Mouse (Mus musculus) lung, adult 2 months (tissue): Measurements from ENCODE around the gene Asah2. TPM values are rescaled to one million over a fixed set of nuclear protein-coding genes. Genes with fewer than 3 reads are reported as not detected.
"Not testable (repeated sequence)": the region's sequence is repeated elsewhere in the genome, so short reads cannot be mapped to it uniquely, and the experiment has no call there.

Source experiments
- DNase-seq: peaks from one replicate; pipeline ENCODE4 v3.0.0; 2022
- H3K4me1 ChIP-seq: fragments of 200-500 bp; 2 replicates; pipeline ENCODE4 v1.6.1; 2011; ENCODE audit warnings: low read length; ENCODE audit not compliant: control insufficient read depth, insufficient read depth
- H3K4me3 ChIP-seq: fragments of 200-500 bp; replicated peaks from 2 replicates; pipeline ENCODE3; 2011; ENCODE audit warnings: low read depth, mild to moderate bottlenecking, control low read depth, low read length; ENCODE audit errors: extremely low read depth
- CTCF ChIP-seq: fragments of 200-500 bp; IDR thresholded peaks from 2 replicates; pipeline ENCODE4 v1.5.1; 2011; ENCODE audit warnings: mild to moderate bottlenecking, low read length, control low read depth; ENCODE audit not compliant: insufficient read depth
- POLR2A ChIP-seq: fragments of 200-500 bp; IDR thresholded peaks from 2 replicates; pipeline ENCODE4 v1.6.1; 2011; ENCODE audit warnings: low read depth, mild to moderate bottlenecking, control low read depth, low read length, borderline replicate concordance; ENCODE audit errors: extremely low read depth
- WGBS: fragments of 180-500 bp; shearing (Covaris S2); methylation state at CpG from one replicate; pipeline ENCODE4 v1.1.7; 2018; 5-methylcytosine and 5-hydroxymethylcytosine counted together
- polyA plus RNA-seq: library from polyadenylated mRNA; depleted of rRNA; stranded (reverse); fragments of >200 nt; gene quantifications from 2 replicates; pipeline ENCODE4 v1.2.3, GENCODE M21; 2012; rRNA removed

The Asah2 gene
- polyA plus RNA-seq: 7.8 and 12.3 TPM in 2 replicates

GRCm38 (mm10) chr19:32107771-32108306, at the start of gene Asah2:
Gene Asah2, minus strand, starts transcription at chr19:32108211.
- DNase-seq: peak; percentile 88
- WGBS: under 1% methylated on average over 28 of the region's 28 CpGs
- H3K4me1 ChIP-seq: peaks cover 6% of the 10 kb centered on the region
- H3K4me3 ChIP-seq: peak within 1 kb of the TSS; percentile 88
- peak; percentile 81; the same call in 1 of the 2 replicates for TF ChIP-seq POLR2A
- TF ChIP-seq CTCF: peak; percentile 11; the same call in 1 of the 2 replicates

GRCm38 (mm10) chr19:32157045-32157444, 49.0 kb upstream of the Asah2 start:
- 46% methylated on average over 6 of the region's 6 CpGs for WGBS
- DNase-seq: no peak
- Histone ChIP-seq H3K4me3 (no peak overlapping the region), H3K4me1 (peaks cover 17% of the 10 kb centered on the region)
- TF ChIP-seq CTCF (no peak), POLR2A (no peak)

- TF ChIP-seq POLR2A (no peak), CTCF (no peak)
- Histone ChIP-seq H3K4me1 (peaks cover 12% of the 10 kb centered on the region; the same call in 1 of the 2 replicates), H3K4me3 (no peak overlapping the region)
- 75% methylated on average over 6 of the region's 6 CpGs for WGBS
- DNase-seq: no peak
Observed at GRCm38 (mm10) chr19:32152529-32152928, 44.5 kb upstream of the Asah2 start.

- Histone ChIP-seq H3K4me3 (no peak overlapping the region), H3K4me1 (peaks cover 2% of the 10 kb centered on the region; the same call in 1 of the 2 replicates)
- TF ChIP-seq POLR2A (no peak), CTCF (no peak)
- WGBS: 53% methylated on average over 5 of the region's 5 CpGs
- DNase-seq: no peak
Observed at GRCm38 (mm10) chr19:32148710-32149109, 40.7 kb upstream of the Asah2 start.

GRCm38 (mm10) chr19:32142383-32142782, 34.4 kb upstream of the Asah2 start:
- H3K4me1 ChIP-seq: peaks cover 2% of the 10 kb centered on the region; the same call in 1 of the 2 replicates
- WGBS: 73% methylated on average over 6 of the region's 6 CpGs
- TF ChIP-seq CTCF: no peak
- TF ChIP-seq POLR2A: no peak
- no peak for DNase-seq
- no peak overlapping the region for H3K4me3 ChIP-seq

- TF ChIP-seq CTCF (no peak), POLR2A (no peak)
- Histone ChIP-seq H3K4me1 (peaks cover 2% of the 10 kb centered on the region; the same call in 1 of the 2 replicates), H3K4me3 (no peak overlapping the region)
- 65% methylated on average over 14 of the region's 14 CpGs for WGBS
- DNase-seq: no peak
Observed at GRCm38 (mm10) chr19:32138361-32139088, 30.5 kb upstream of the Asah2 start.

- TF ChIP-seq POLR2A (no peak), CTCF (no peak)
- WGBS: 90% methylated on average over 5 of the region's 5 CpGs
- H3K4me3 ChIP-seq: no peak overlapping the region
- no peak for DNase-seq
- H3K4me1 ChIP-seq: peaks cover 2% of the 10 kb centered on the region; the same call in 1 of the 2 replicates
Observed at GRCm38 (mm10) chr19:32137904-32138303, 29.9 kb upstream of the Asah2 start.

GRCm38 (mm10) chr19:32136888-32137625, 29.0 kb upstream of the Asah2 start:
- WGBS: 43% methylated on average over 4 of the region's 4 CpGs
- TF ChIP-seq POLR2A (no peak), CTCF (no peak)
- H3K4me1 ChIP-seq: peaks cover 2% of the 10 kb centered on the region; the same call in 1 of the 2 replicates
- no peak for DNase-seq
- no peak overlapping the region for H3K4me3 ChIP-seq

- 87% methylated on average over 17 of the region's 17 CpGs for WGBS
- DNase-seq, H3K4me3 ChIP-seq, H3K4me1 ChIP-seq: not testable (repeated sequence)
Observed at GRCm38 (mm10) chr19:32131707-32132488, 23.9 kb upstream of the Asah2 start.

GRCm38 (mm10) chr19:32129281-32129680, 21.3 kb upstream of the Asah2 start:
- Histone ChIP-seq H3K4me1 (no peaks in the 10 kb centered on the region), H3K4me3 (no peak overlapping the region)
- WGBS: 81% methylated on average over 8 of the region's 8 CpGs
- TF ChIP-seq CTCF: no peak
- no peak for TF ChIP-seq POLR2A
- DNase-seq: no peak
